Mouse (Mus musculus) C2C12 (cell line): ENCODE results near the gene Sdc1.

Experiments
- CEBPB ChIP-seq: IDR thresholded peaks from one replicate; pipeline ENCODE4 v1.6.1; 2011; ENCODE audit warnings: low read depth, mild to moderate bottlenecking, control low read depth, moderate library complexity
- CTCF ChIP-seq: IDR thresholded peaks from one replicate; pipeline ENCODE4 v1.5.1; 2011; ENCODE audit not compliant: control insufficient read depth, insufficient read depth, insufficient read length
- FOSL1 ChIP-seq: IDR thresholded peaks from one replicate; pipeline ENCODE4 v1.8.0; 2011; ENCODE audit warnings: mild to moderate bottlenecking, low read length; ENCODE audit not compliant: poor library complexity, insufficient read depth, severe bottlenecking
- MAX ChIP-seq: IDR thresholded peaks from one replicate; pipeline ENCODE4 v1.6.1; 2011; ENCODE audit warnings: mild to moderate bottlenecking, control low read depth
- MYOD1 ChIP-seq: IDR thresholded peaks from one replicate; pipeline ENCODE4 v1.6.1; 2011; ENCODE audit warnings: low read depth; ENCODE audit not compliant: control insufficient read depth, insufficient read length

- TF ChIP-seq CTCF: no peak
- no peak for TF ChIP-seq MYOD1
- no peak for TF ChIP-seq FOSL1
- TF ChIP-seq MAX: no peak
- no peak for TF ChIP-seq CEBPB
These were observed 10.0 kb downstream of the Sdc1 start for GRCm38 (mm10) chr12:8781121-8781520.
